Mouse (Mus musculus): ENCODE measurements at regions not wholly inside any gene's neighbourhood (a gene's known extent, or its start where the extent isn't known, plus 50 kb on each side); places are given as distances from the start of the nearest gene placed in this dataset.

- no peaks in the 10 kb centered on the region for H3K4me1 ChIP-seq
- no peak overlapping the region for H3K27ac ChIP-seq
- ATAC-seq (ENCODE audit: low FRiP score, low read depth): no peak
- no peak overlapping the region for H3K9ac ChIP-seq
- H3K9me3 ChIP-seq: no peaks in the 10 kb centered on the region
- H3K4me2 ChIP-seq (replicated peaks): no peak overlapping the region
- H3K36me3 ChIP-seq: no peaks in the 10 kb centered on the region
- WGBS: 72% methylated on average over 9 of the region's 9 CpGs
- no peaks in the 10 kb centered on the region for H3K27me3 ChIP-seq
- H3K4me3 ChIP-seq: no peak overlapping the region
These were observed 69.5 kb upstream of the Mycn start for GRCm38 (mm10) chr12:13011023-13011761.

GRCm38 (mm10) chr12:13010405-13010804, 68.7 kb upstream of the Mycn start:
- no peak for ATAC-seq (ENCODE audit: low FRiP score, low read depth)
- Histone ChIP-seq H3K36me3 (no peaks in the 10 kb centered on the region), H3K27me3 (no peaks in the 10 kb centered on the region), H3K27ac (no peak overlapping the region), H3K9ac (no peak overlapping the region), H3K9me3 (no peaks in the 10 kb centered on the region), H3K4me1 (no peaks in the 10 kb centered on the region), H3K4me2 (replicated peaks) (no peak overlapping the region), H3K4me3 (no peak overlapping the region)
- WGBS: 80% methylated on average over 3 of the region's 3 CpGs

DNA sequence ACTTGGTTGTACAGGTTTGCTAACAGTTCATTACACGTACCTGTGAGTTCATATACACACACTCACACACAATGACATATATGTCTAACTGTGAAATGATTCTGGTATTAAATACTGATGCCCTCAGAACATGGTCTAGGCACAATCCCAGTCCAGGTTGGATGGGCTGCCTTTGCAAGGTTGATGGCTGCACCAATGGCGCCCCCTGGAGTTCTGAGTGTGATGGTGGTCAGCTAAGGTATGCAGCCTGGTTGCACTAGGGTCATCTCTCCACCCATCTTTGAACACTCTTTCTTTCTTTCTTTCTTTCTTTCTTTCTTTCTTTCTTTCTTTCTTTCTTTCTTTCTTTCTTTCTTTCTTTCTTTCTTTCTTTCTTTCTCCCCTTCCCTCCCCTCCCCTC, 67.8 kb upstream of the Mycn start:
- no peak for ATAC-seq (ENCODE audit: low FRiP score, low read depth)
- no peaks in the 10 kb centered on the region for H3K9me3 ChIP-seq
- no peak overlapping the region for H3K27ac ChIP-seq
- no peaks in the 10 kb centered on the region for H3K27me3 ChIP-seq
- H3K36me3 ChIP-seq: no peaks in the 10 kb centered on the region
- 44% methylated on average over 2 of the region's 2 CpGs for WGBS
- no peak overlapping the region for H3K4me3 ChIP-seq
- H3K9ac ChIP-seq: no peak overlapping the region
- no peak overlapping the region for H3K4me2 ChIP-seq (replicated peaks)
- no peaks in the 10 kb centered on the region for H3K4me1 ChIP-seq

GRCm38 (mm10) chr12:13002703-13003102, 61.0 kb upstream of the Mycn start:
- Histone ChIP-seq H3K27ac (no peak overlapping the region), H3K36me3 (no peaks in the 10 kb centered on the region), H3K4me1 (no peaks in the 10 kb centered on the region), H3K9ac (no peak overlapping the region), H3K4me2 (replicated peaks) (no peak overlapping the region), H3K27me3 (no peaks in the 10 kb centered on the region), H3K9me3 (no peaks in the 10 kb centered on the region), H3K4me3 (no peak overlapping the region)
- 80% methylated on average over 3 of the region's 3 CpGs for WGBS
- no peak for ATAC-seq (ENCODE audit: low FRiP score, low read depth)

- H3K4me3 ChIP-seq: no peak overlapping the region
- no peaks in the 10 kb centered on the region for H3K27me3 ChIP-seq
- H3K9me3 ChIP-seq: no peaks in the 10 kb centered on the region
- no peak overlapping the region for H3K9ac ChIP-seq
- no peaks in the 10 kb centered on the region for H3K36me3 ChIP-seq
- no peak overlapping the region for H3K27ac ChIP-seq
- ATAC-seq (ENCODE audit: low FRiP score, low read depth): no peak
- no peaks in the 10 kb centered on the region for H3K4me1 ChIP-seq
- 86% methylated on average over 6 of the region's 6 CpGs for WGBS
- H3K4me2 ChIP-seq (replicated peaks): no peak overlapping the region
These were observed 60.4 kb upstream of the Mycn start for GRCm38 (mm10) chr12:13002069-13002590.

- Histone ChIP-seq H3K4me3 (no peak overlapping the region), H3K4me1 (peaks cover 21% of the 10 kb centered on the region), H3K9ac (no peak overlapping the region), H3K27ac (no peak overlapping the region), H3K4me2 (replicated peaks) (no peak overlapping the region), H3K27me3 (no peaks in the 10 kb centered on the region), H3K9me3 (no peaks in the 10 kb centered on the region), H3K36me3 (no peaks in the 10 kb centered on the region)
- WGBS: 82% methylated on average over 9 of the region's 9 CpGs
- peak; percentile 38; the same call in 1 of the 2 replicates for ATAC-seq (ENCODE audit: low FRiP score, low read depth)
These were observed 54.3 kb upstream of the Mycn start for GRCm38 (mm10) chr12:12995974-12996361.

GRCm38 (mm10) chr12:12995061-12995973, 53.6 kb upstream of the Mycn start:
- Histone ChIP-seq H3K36me3 (no peaks in the 10 kb centered on the region), H3K4me2 (replicated peaks) (no peak overlapping the region), H3K9me3 (no peaks in the 10 kb centered on the region), H3K9ac (no peak overlapping the region), H3K4me1 (peaks cover 21% of the 10 kb centered on the region), H3K4me3 (no peak overlapping the region), H3K27ac (no peak overlapping the region), H3K27me3 (no peaks in the 10 kb centered on the region)
- ATAC-seq (ENCODE audit: low FRiP score, low read depth): peak; percentile 75
- 49% methylated on average over 21 of the region's 21 CpGs for WGBS

DNA sequence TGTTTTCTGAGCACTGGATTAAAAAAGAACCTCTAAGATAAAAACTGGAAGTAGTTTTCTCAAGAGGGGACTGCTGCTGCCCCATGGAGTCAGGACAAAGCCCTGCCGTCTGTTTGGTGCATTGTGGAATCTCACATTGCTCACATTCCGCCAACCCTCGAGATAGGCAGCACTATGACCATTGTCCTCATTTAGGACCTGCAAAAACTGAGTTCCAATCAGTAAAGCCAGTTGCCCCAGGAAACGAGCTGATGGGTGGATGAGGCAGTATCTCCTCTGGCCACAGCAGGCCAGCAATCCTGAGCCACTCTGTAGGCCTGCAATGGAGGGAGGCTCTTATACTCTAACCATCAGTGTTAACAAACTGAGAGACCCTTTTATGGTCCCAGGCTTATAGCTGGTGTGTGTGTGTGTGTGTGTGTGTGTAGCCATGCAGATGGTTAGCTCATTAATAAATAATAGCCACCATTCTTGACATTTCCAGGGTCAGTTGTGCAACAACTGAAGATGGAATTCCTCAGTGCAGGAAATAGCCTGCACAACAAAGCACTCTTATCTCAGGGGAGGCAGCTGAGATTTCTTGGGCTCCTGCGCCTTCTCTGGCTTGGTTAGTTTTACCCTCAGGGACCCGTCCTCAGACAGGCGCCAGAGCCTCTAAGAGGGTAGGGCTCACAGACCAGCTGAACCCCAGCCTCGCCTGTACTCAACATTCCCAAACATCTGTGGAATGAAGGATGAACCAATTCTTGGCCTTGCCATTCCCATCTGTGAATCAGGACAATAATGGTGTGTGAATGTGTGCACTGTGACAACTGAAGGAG, 52.4 kb upstream of the Mycn start:
- H3K4me1 ChIP-seq: peaks cover 21% of the 10 kb centered on the region
- ATAC-seq (ENCODE audit: low FRiP score, low read depth): no peak; the same call in 1 of the 2 replicates
- no peaks in the 10 kb centered on the region for H3K9me3 ChIP-seq
- H3K9ac ChIP-seq: no peak overlapping the region
- no peak overlapping the region for H3K4me2 ChIP-seq (replicated peaks)
- no peak overlapping the region for H3K4me3 ChIP-seq
- WGBS: 64% methylated on average over 8 of the region's 8 CpGs
- no peaks in the 10 kb centered on the region for H3K27me3 ChIP-seq
- H3K36me3 ChIP-seq: no peaks in the 10 kb centered on the region
- no peak overlapping the region for H3K27ac ChIP-seq

Data from limb, embryonic 13.5 days (tissue).